Mouse (Mus musculus): ENCODE data around the gene Ston1. TPM values are rescaled to one million over a fixed set of nuclear protein-coding genes. Genes with fewer than 3 reads are reported as not detected.

Gene Ston1
- polyA plus RNA-seq, 2 experiments, result 11.3 to 34.8 TPM

- Histone ChIP-seq H3K4me1 (ENCODE audit: control insufficient read depth, insufficient read depth, low read length) (peaks cover 14% of the 10 kb centered on the region), H3K9me3 (ENCODE audit: control insufficient read depth, low read length) (no peaks in the 10 kb centered on the region), H3K4me3 (replicated peaks; ENCODE audit: low read length) (no peak overlapping the region), H3K9ac (ENCODE audit: low read depth, low read length, severe bottlenecking) (no peak overlapping the region), H3K4me2 (replicated peaks; ENCODE audit: low read depth, low read length, severe bottlenecking) (no peak overlapping the region), H3K27me3 (ENCODE audit: control insufficient read depth, insufficient read depth, low read length) (no peaks in the 10 kb centered on the region), H3K36me3 (ENCODE audit: control insufficient read depth, insufficient read depth, low read length) (peaks cover 28% of the 10 kb centered on the region), H3K27ac (replicated peaks; ENCODE audit: low read depth, low read length) (no peak overlapping the region)
- WGBS, result 81% methylated on average over 14 of the region's 14 CpGs
- no peak for TF ChIP-seq POLR2A (IDR thresholded peaks at IDR 0.05; ENCODE audit: borderline replicate concordance, extremely low read depth, insufficient read depth, insufficient read length)
- no peak for ATAC-seq (ENCODE audit: low FRiP score, low read depth)
- DNase-seq (ENCODE audit: low spot score), result no peak
Measured at GRCm38 (mm10) chr17:88636076-88636475, 38.6 kb downstream of the Ston1 start.

- H3K36me3 ChIP-seq (ENCODE audit: control insufficient read depth, insufficient read depth, low read length), result peaks cover 32% of the 10 kb centered on the region
- no peaks in the 10 kb centered on the region for H3K27me3 ChIP-seq (ENCODE audit: control insufficient read depth, insufficient read depth, low read length)
- 64% methylated on average over 12 of the region's 12 CpGs for WGBS
- H3K27ac ChIP-seq (replicated peaks; ENCODE audit: low read depth, low read length), result no peak overlapping the region
- DNase-seq (ENCODE audit: low spot score), result no peak
- H3K4me3 ChIP-seq (replicated peaks; ENCODE audit: low read length), result no peak overlapping the region
- H3K4me2 ChIP-seq (replicated peaks; ENCODE audit: low read depth, low read length, severe bottlenecking), result no peak overlapping the region
- no peaks in the 10 kb centered on the region for H3K9me3 ChIP-seq (ENCODE audit: control insufficient read depth, low read length)
- peaks cover 10% of the 10 kb centered on the region for H3K4me1 ChIP-seq (ENCODE audit: control insufficient read depth, insufficient read depth, low read length)
- no peak for TF ChIP-seq POLR2A (IDR thresholded peaks at IDR 0.05; ENCODE audit: borderline replicate concordance, extremely low read depth, insufficient read depth, insufficient read length)
- no peak overlapping the region for H3K9ac ChIP-seq (ENCODE audit: low read depth, low read length, severe bottlenecking)
- ATAC-seq (ENCODE audit: low FRiP score, low read depth), result no peak
Measured at GRCm38 (mm10) chr17:88636587-88636986, 39.1 kb downstream of the Ston1 start.

- Histone ChIP-seq H3K4me3 (replicated peaks; ENCODE audit: low read length) (no peak overlapping the region), H3K4me1 (ENCODE audit: control insufficient read depth, insufficient read depth, low read length) (no peaks in the 10 kb centered on the region), H3K4me2 (replicated peaks; ENCODE audit: low read depth, low read length, severe bottlenecking) (no peak overlapping the region), H3K9me3 (ENCODE audit: control insufficient read depth, low read length) (no peaks in the 10 kb centered on the region), H3K27me3 (ENCODE audit: control insufficient read depth, insufficient read depth, low read length) (no peaks in the 10 kb centered on the region), H3K9ac (ENCODE audit: low read depth, low read length, severe bottlenecking) (no peak overlapping the region), H3K27ac (replicated peaks; ENCODE audit: low read depth, low read length) (no peak overlapping the region), H3K36me3 (ENCODE audit: control insufficient read depth, insufficient read depth, low read length) (peaks cover 42% of the 10 kb centered on the region)
- DNase-seq (ENCODE audit: low spot score) (peak; percentile 90), ATAC-seq (ENCODE audit: low FRiP score, low read depth) (no peak)
- TF ChIP-seq POLR2A (IDR thresholded peaks at IDR 0.05; ENCODE audit: borderline replicate concordance, extremely low read depth, insufficient read depth, insufficient read length), result no peak
- WGBS, result 27% methylated on average over 6 of the region's 6 CpGs
Measured at GRCm38 (mm10) chr17:88641012-88641411, 43.5 kb downstream of the Ston1 start.

- Histone ChIP-seq H3K27ac (replicated peaks; ENCODE audit: low read depth, low read length) (no peak overlapping the region), H3K4me1 (ENCODE audit: control insufficient read depth, insufficient read depth, low read length) (no peaks in the 10 kb centered on the region), H3K4me2 (replicated peaks; ENCODE audit: low read depth, low read length, severe bottlenecking) (no peak overlapping the region), H3K9me3 (ENCODE audit: control insufficient read depth, low read length) (no peaks in the 10 kb centered on the region), H3K36me3 (ENCODE audit: control insufficient read depth, insufficient read depth, low read length) (peaks cover 40% of the 10 kb centered on the region), H3K4me3 (replicated peaks; ENCODE audit: low read length) (no peak overlapping the region), H3K9ac (ENCODE audit: low read depth, low read length, severe bottlenecking) (no peak overlapping the region), H3K27me3 (ENCODE audit: control insufficient read depth, insufficient read depth, low read length) (no peaks in the 10 kb centered on the region)
- DNase-seq (ENCODE audit: low spot score) (no peak), ATAC-seq (ENCODE audit: low FRiP score, low read depth) (no peak)
- TF ChIP-seq POLR2A (IDR thresholded peaks at IDR 0.05; ENCODE audit: borderline replicate concordance, extremely low read depth, insufficient read depth, insufficient read length), result no peak
- 89% methylated on average over 8 of the region's 8 CpGs for WGBS
Measured at GRCm38 (mm10) chr17:88641836-88642235, 44.4 kb downstream of the Ston1 start.

GRCm38 (mm10) chr17:88644876-88645275 is 47.4 kb downstream of the Ston1 start:
- H3K4me3 ChIP-seq (replicated peaks; ENCODE audit: low read length), result no peak overlapping the region
- no peak overlapping the region for H3K27ac ChIP-seq (replicated peaks; ENCODE audit: low read depth, low read length)
- H3K27me3 ChIP-seq (ENCODE audit: control insufficient read depth, insufficient read depth, low read length), result no peaks in the 10 kb centered on the region
- H3K4me2 ChIP-seq (replicated peaks; ENCODE audit: low read depth, low read length, severe bottlenecking), result no peak overlapping the region
- no peak for TF ChIP-seq POLR2A (IDR thresholded peaks at IDR 0.05; ENCODE audit: borderline replicate concordance, extremely low read depth, insufficient read depth, insufficient read length)
- H3K4me1 ChIP-seq (ENCODE audit: control insufficient read depth, insufficient read depth, low read length), result no peaks in the 10 kb centered on the region
- peaks cover 45% of the 10 kb centered on the region for H3K36me3 ChIP-seq (ENCODE audit: control insufficient read depth, insufficient read depth, low read length)
- ATAC-seq (ENCODE audit: low FRiP score, low read depth) (no peak), DNase-seq (ENCODE audit: low spot score) (no peak)
- H3K9me3 ChIP-seq (ENCODE audit: control insufficient read depth, low read length), result no peaks in the 10 kb centered on the region
- WGBS, result 89% methylated on average over 7 of the region's 7 CpGs
- no peak overlapping the region for H3K9ac ChIP-seq (ENCODE audit: low read depth, low read length, severe bottlenecking)

- Histone ChIP-seq H3K4me3 (replicated peaks; ENCODE audit: low read length) (no peak overlapping the region), H3K4me1 (ENCODE audit: control insufficient read depth, insufficient read depth, low read length) (no peaks in the 10 kb centered on the region), H3K9me3 (ENCODE audit: control insufficient read depth, low read length) (no peaks in the 10 kb centered on the region), H3K4me2 (replicated peaks; ENCODE audit: low read depth, low read length, severe bottlenecking) (no peak overlapping the region), H3K36me3 (ENCODE audit: control insufficient read depth, insufficient read depth, low read length) (peaks cover 41% of the 10 kb centered on the region), H3K9ac (ENCODE audit: low read depth, low read length, severe bottlenecking) (no peak overlapping the region), H3K27me3 (ENCODE audit: control insufficient read depth, insufficient read depth, low read length) (no peaks in the 10 kb centered on the region), H3K27ac (replicated peaks; ENCODE audit: low read depth, low read length) (no peak overlapping the region)
- DNase-seq (ENCODE audit: low spot score), result no peak
- 92% methylated on average over 11 of the region's 11 CpGs for WGBS
- no peak for TF ChIP-seq POLR2A (IDR thresholded peaks at IDR 0.05; ENCODE audit: borderline replicate concordance, extremely low read depth, insufficient read depth, insufficient read length)
- no peak for ATAC-seq (ENCODE audit: low FRiP score, low read depth)
Measured at GRCm38 (mm10) chr17:88645299-88645698, 47.8 kb downstream of the Ston1 start.

All from limb, embryonic 14.5 days (tissue).